Mouse (Mus musculus) embryonic facial prominence, embryonic 11.5 days (tissue): ENCODE measurements around the gene Asap3. TPM values are rescaled to one million over a fixed set of nuclear protein-coding genes. Genes with fewer than 3 reads are reported as not detected.

Experiments used
- ATAC-seq: fragments of 200-750 bp; cut with Nextera tagmentation; replicated peaks from 2 replicates; pipeline ENCODE4 v1.8.0; 2017; ENCODE audit warnings: low read depth; ENCODE audit not compliant: insufficient number of reproducible peaks, low FRiP score, low TSS enrichment
- DNase-seq: peaks from one replicate; pipeline ENCODE4 v3.0.0-alpha.2; 2015; ENCODE audit warnings: low spot score
- H3K27ac ChIP-seq: fragments of 300-500 bp; sonication (generic); replicated peaks from 2 replicates; pipeline ENCODE4 v1.5.1; 2014; ENCODE audit warnings: mild to moderate bottlenecking, low read depth, low read length, control low read depth
- H3K27me3 ChIP-seq: fragments of 300-500 bp; sonication (generic); 2 replicates; pipeline ENCODE4 v1.6.1; 2014; ENCODE audit warnings: mild to moderate bottlenecking, low read length, moderate library complexity, mixed read lengths; ENCODE audit not compliant: control insufficient read depth, insufficient read depth
- H3K36me3 ChIP-seq: fragments of 300-500 bp; sonication (generic); replicated peaks from 2 replicates; pipeline ENCODE4 v1.6.1; 2014; ENCODE audit warnings: low read depth, mild to moderate bottlenecking, low read length, moderate library complexity, mixed read lengths; ENCODE audit not compliant: control insufficient read depth, insufficient read depth
- H3K4me1 ChIP-seq: fragments of 300-500 bp; sonication (generic); 2 replicates; pipeline ENCODE4 v1.6.1; 2014; ENCODE audit warnings: low read length, mixed read lengths; ENCODE audit not compliant: control insufficient read depth, insufficient read depth
- H3K4me2 ChIP-seq: fragments of 300-500 bp; sonication (generic); 2 replicates; pipeline ENCODE4 v1.6.1; 2014; ENCODE audit warnings: low read depth, mild to moderate bottlenecking, control low read depth, low read length, moderate library complexity
- H3K4me3 ChIP-seq: fragments of 300-500 bp; sonication (generic); 2 replicates; pipeline ENCODE4 v1.5.1; 2014; ENCODE audit warnings: low read depth, low read length, control low read depth
- H3K9ac ChIP-seq: fragments of 300-500 bp; sonication (generic); replicated peaks from 2 replicates; pipeline ENCODE4 v1.6.1; 2014; ENCODE audit warnings: mild to moderate bottlenecking, control low read depth, low read length
- H3K9me3 ChIP-seq: fragments of 300-500 bp; sonication (generic); replicated peaks from 2 replicates; pipeline ENCODE4 v1.6.1; 2016; ENCODE audit warnings: mild to moderate bottlenecking, low read length, inconsistent platforms, mixed read lengths; ENCODE audit not compliant: control insufficient read depth
- WGBS: fragments of 180-500 bp; shearing (Covaris S2); extraction: QIAGEN DNeasy Blood & Tissue Kit; methylation state at CpG from one replicate; pipeline ENCODE4 v1.1.7; 2014; 5-methylcytosine and 5-hydroxymethylcytosine counted together
- polyA plus RNA-seq: library from polyadenylated mRNA; unstranded; fragments of >200 nt; fragmentation: Nextera tagmentation; extraction: Ambion mirVana; gene quantifications from 2 replicates; pipeline ENCODE4 v1.2.1, GENCODE M21; 2014

The Asap3 gene
- polyA plus RNA-seq, 1 experiment from 2014 or later, result 2.9 TPM

- H3K4me1 ChIP-seq, result no peaks in the 10 kb centered on the region; the same call in 1 of the 2 replicates
- peak overlapping the region; percentile 51 for H3K4me3 ChIP-seq
- ATAC-seq (peak; percentile 89), DNase-seq (peak; percentile 98)
- H3K36me3 ChIP-seq, result peaks cover 10% of the 10 kb centered on the region
- H3K27ac ChIP-seq, result peak overlapping the region; percentile 43
- no peaks in the 10 kb centered on the region for H3K9me3 ChIP-seq
- 0% methylated on average over 29 of the region's 29 CpGs for WGBS
- peak overlapping the region; percentile 73 for H3K9ac ChIP-seq
- peaks cover 6% of the 10 kb centered on the region for H3K27me3 ChIP-seq
- H3K4me2 ChIP-seq, result peak overlapping the region; percentile 68
These were observed 79.7 kb downstream of the Asap3 start for GRCm38 (mm10) chr4:136285811-136286371.

GRCm38 (mm10) chr4:136289918-136290780, 84.0 kb downstream of the Asap3 start:
- Histone ChIP-seq H3K27me3 (peaks cover 6% of the 10 kb centered on the region), H3K4me2 (no peak overlapping the region), H3K27ac (no peak overlapping the region), H3K36me3 (peaks cover 13% of the 10 kb centered on the region), H3K9ac (no peak overlapping the region; the same call in 1 of the 2 replicates), H3K4me3 (no peak overlapping the region), H3K4me1 (no peaks in the 10 kb centered on the region; the same call in 1 of the 2 replicates), H3K9me3 (no peaks in the 10 kb centered on the region)
- DNase-seq, result peak; percentile 8
- whole genome bisulfite sequencing, result 36% methylated on average over 66 of the region's 66 CpGs
- ATAC-seq, result no peak

- H3K4me2 ChIP-seq, result no peak overlapping the region
- H3K9me3 ChIP-seq, result no peaks in the 10 kb centered on the region
- H3K36me3 ChIP-seq, result peaks cover 13% of the 10 kb centered on the region
- peaks cover 6% of the 10 kb centered on the region for H3K27me3 ChIP-seq
- no peak overlapping the region; the same call in 1 of the 2 replicates for H3K9ac ChIP-seq
- H3K4me1 ChIP-seq, result no peaks in the 10 kb centered on the region; the same call in 1 of the 2 replicates
- DNase-seq (no peak), ATAC-seq (no peak)
- 52% methylated on average over 39 of the region's 39 CpGs for WGBS
- no peak overlapping the region for H3K27ac ChIP-seq
- no peak overlapping the region for H3K4me3 ChIP-seq
These were observed 84.8 kb downstream of the Asap3 start for GRCm38 (mm10) chr4:136290781-136291595.

GRCm38 (mm10) chr4:136291692-136292091, 85.5 kb downstream of the Asap3 start:
- Histone ChIP-seq H3K27me3 (peaks cover 6% of the 10 kb centered on the region), H3K9ac (no peak overlapping the region), H3K27ac (no peak overlapping the region), H3K4me2 (no peak overlapping the region), H3K36me3 (peaks cover 13% of the 10 kb centered on the region), H3K4me3 (no peak overlapping the region), H3K4me1 (no peaks in the 10 kb centered on the region; the same call in 1 of the 2 replicates), H3K9me3 (no peaks in the 10 kb centered on the region)
- DNase-seq (no peak), ATAC-seq (no peak)
- 93% methylated on average over 6 of the region's 6 CpGs for WGBS

Other genes starting within 250 kb of the Asap3 start
- gene Gale, start 242.6 kb upstream of the Asap3 start, polyA plus RNA-seq, result 23.1 and 25.8 TPM in 2 replicates
- gene Lypla2, start 233.7 kb upstream of the Asap3 start, polyA plus RNA-seq, result 99.6 and 114 TPM in 2 replicates
- 65.3 and 67.9 TPM in 2 replicates for gene Pithd1, start 219.1 kb upstream of the Asap3 start, polyA plus RNA-seq
- 49.9 and 51.0 TPM in 2 replicates for gene Eloa, start 184.6 kb upstream of the Asap3 start, polyA plus RNA-seq
- gene Rpl11, start 152.9 kb upstream of the Asap3 start, polyA plus RNA-seq, result 410 and 431 TPM in 2 replicates
- 608 and 653 TPM in 2 replicates for gene Id3, start 62.9 kb upstream of the Asap3 start, polyA plus RNA-seq
- gene E2f2, start 34.0 kb upstream of the Asap3 start, polyA plus RNA-seq, result 5.0 and 6.1 TPM in 2 replicates
- 1.3 and 1.4 TPM in 2 replicates for gene Tcea3, start 41.4 kb downstream of the Asap3 start, polyA plus RNA-seq
- gene Zfp46, start 78.3 kb downstream of the Asap3 start, polyA plus RNA-seq, result 24.3 and 28.0 TPM in 2 replicates
- 186 and 203 TPM in 2 replicates for gene Hnrnpr, start 104.6 kb downstream of the Asap3 start, polyA plus RNA-seq
- 0.11 and 0.47 TPM in 2 replicates for gene Htr1d, start 217.2 kb downstream of the Asap3 start, polyA plus RNA-seq